8 mouse cellular contexts compared by ENCODE assay signal in genomic region chr2:131037226-131037990, GRCm38 (mm10). TPM values are rescaled to one million over a fixed set of nuclear protein-coding genes. Genes with fewer than 3 reads are reported as not detected.
A peak's percentile ranks its signal among the peaks of the same experiment; 100 is the strongest.
DNase-seq lines count a peak whose midpoint lies in the region; ATAC-seq lines count a peak whose summit lies in the region.
"Had no signal": no experiment of that assay in that cellular context is flagged by ENCODE, and none has a peak within 500 bp of the region (broad histone marks: within the 10 kb centered on the region; RNA-seq: fewer than 3 reads in every experiment).

No protein-coding gene starts in this region.

- peaks cover 7% of the 10 kb centered on the region; the same call in 1 of the 2 replicates for H3K9me3 ChIP-seq in forebrain, embryonic 13.5 days (replicated peaks)
- H3K9me3 ChIP-seq: neural tube, embryonic 13.5 days had no signal

- peaks cover 34% of the 10 kb centered on the region for H3K27me3 ChIP-seq in forebrain, embryonic 13.5 days

- no peak overlapping the region for H3K9ac ChIP-seq in forebrain, embryonic 13.5 days
- H3K9ac ChIP-seq: neural tube, embryonic 13.5 days had no signal

- H3K4me1 ChIP-seq in forebrain, embryonic 13.5 days = peaks cover 18% of the 10 kb centered on the region

- H3K4me2 ChIP-seq in forebrain, embryonic 13.5 days = no peak overlapping the region
- H3K4me2 ChIP-seq: neural tube, embryonic 13.5 days had no signal

- H3K4me3 ChIP-seq in forebrain, embryonic 13.5 days = no peak overlapping the region
- H3K4me3 ChIP-seq: neural tube, embryonic 13.5 days had no signal

- peak; percentile 67 for ATAC-seq in granulocyte monocyte progenitor cell, adult 5-6 weeks (replicated peaks; ENCODE audit: poor library complexity, severe bottlenecking)
- ATAC-seq in forebrain, embryonic 13.5 days = no peak
- no peak for ATAC-seq in cerebellum, adult (ENCODE audit: insufficient number of reproducible peaks, low FRiP score, low TSS enrichment)

- H3K36me3 ChIP-seq in forebrain, embryonic 13.5 days (ENCODE audit: poor library complexity, severe bottlenecking) = no peaks in the 10 kb centered on the region
- H3K36me3 ChIP-seq: neural tube, embryonic 13.5 days had no signal

- WGBS in forebrain, embryonic 13.5 days = 63% methylated on average over 17 of the region's 17 CpGs

- peak; percentile 53 for DNase-seq in urinary bladder, postnatal 14 days (ENCODE audit: low spot score)
- no peak for DNase-seq in urinary bladder, postnatal 25 days (ENCODE audit: low spot score)
- peak; percentile 39 to 51 for DNase-seq in layer of hippocampus, postnatal 10 days (ENCODE audit: low spot score in 2 of 2)
- peak; percentile 58 for DNase-seq in right cerebral cortex, postnatal 25 days

- H3K27ac ChIP-seq in forebrain, embryonic 13.5 days = no peak overlapping the region
- H3K27ac ChIP-seq: neural tube, embryonic 13.5 days had no signal

RNA-seq across cellular contexts. Expression of gene Gfra4, which starts 5.5 kb away (rescaled TPM):
- total RNA-seq in granulocyte monocyte progenitor cell, adult 5-6 weeks (2014; fragmentation: Nextera tagmentation) = not detected in 2 replicates
- total RNA-seq in granulocyte monocyte progenitor cell, adult 5-6 weeks (2017) = not detected in 2 replicates
- 10 to 100 TPM; 38.7 to 40.0 TPM for total RNA-seq in layer of hippocampus, postnatal 10 days (2021)
- 10.8 and 14.9 TPM in 2 replicates for polyA plus RNA-seq in forebrain, embryonic 13.5 days (2015; fragmentation: Nextera tagmentation; extraction: Ambion mirVana)

RNA-seq across cellular contexts. Expression of gene Adam33, which starts 26.2 kb away (rescaled TPM):
- 1.1 TPM in 1 of 2 replicates, not detected in the other for total RNA-seq in granulocyte monocyte progenitor cell, adult 5-6 weeks (2014; fragmentation: Nextera tagmentation)
- total RNA-seq in granulocyte monocyte progenitor cell, adult 5-6 weeks (2017) = not detected in 2 replicates
- total RNA-seq in layer of hippocampus, postnatal 10 days (2021) = 1 to 10 TPM; 1.1 to 1.4 TPM
- polyA plus RNA-seq in forebrain, embryonic 13.5 days (2015; fragmentation: Nextera tagmentation; extraction: Ambion mirVana) = 0.34 and 0.39 TPM in 2 replicates

RNA-seq across cellular contexts. Expression of gene Siglec1, which starts 49.2 kb away (rescaled TPM):
- total RNA-seq in granulocyte monocyte progenitor cell, adult 5-6 weeks (2014; fragmentation: Nextera tagmentation) = not detected in 2 replicates
- total RNA-seq in granulocyte monocyte progenitor cell, adult 5-6 weeks (2017) = not detected in 2 replicates
- under 1 TPM; 0.50 to 0.51 TPM for total RNA-seq in layer of hippocampus, postnatal 10 days (2021)
- polyA plus RNA-seq in forebrain, embryonic 13.5 days (2015; fragmentation: Nextera tagmentation; extraction: Ambion mirVana) = 0.08 TPM in 2 replicates

Comparison
In these comparisons a context has a peak if more than half of its experiments do, and no peak if none do; other contexts are left out.
1. RNA of gene Gfra4, which starts 5.5 kb away (total RNA-seq): 38.7 to 40.0 TPM in layer of hippocampus, postnatal 10 days; not detected in granulocyte monocyte progenitor cell, adult 5-6 weeks; every median in the first group is over 10 times any median in the second.